Mouse (Mus musculus): ENCODE results near the gene Cdpf1. TPM values are rescaled to one million over a fixed set of nuclear protein-coding genes. Genes with fewer than 3 reads are reported as not detected.

Cdpf1 gene
- polyA plus RNA-seq, 1 experiment from 2014 or later: 46.1 TPM

GRCm38 (mm10) chr15:85831954-85832590 is 20.6 kb upstream of the Cdpf1 start, which contains the start of gene Ttc38:
Ttc38 (plus strand) TSS chr15:85832306.
- Histone ChIP-seq H3K4me1 (peaks cover 11% of the 10 kb centered on the region), H3K36me3 (0 out of 2 replicates have a peak, but pooled peaks cover 3% of the 10 kb centered on the region), H3K9me3 (no peaks in the 10 kb centered on the region), H3K4me3 (peak within 1 kb of the TSS; percentile 73), H3K27ac (replicated peaks) (no peak within 1 kb of the TSS; the same call in 1 of the 2 replicates), H3K9ac (peak within 1 kb of the TSS; percentile 82), H3K4me2 (peak within 1 kb of the TSS; percentile 82), H3K27me3 (replicated peaks) (no peaks in the 10 kb centered on the region; the same call in 1 of the 2 replicates)
- peak; percentile 73 for ATAC-seq (ENCODE audit: extremely low read depth, insufficient number of reproducible peaks, low FRiP score, low TSS enrichment)
- WGBS: 1% methylated on average over 27 of the region's 27 CpGs

GRCm38 (mm10) chr15:85829470-85829869 is 18.0 kb upstream of the Cdpf1 start:
- 68% methylated on average over 5 of the region's 5 CpGs for WGBS
- no peaks in the 10 kb centered on the region for H3K9me3 ChIP-seq
- no peaks in the 10 kb centered on the region for H3K36me3 ChIP-seq
- H3K4me1 ChIP-seq: peaks cover 13% of the 10 kb centered on the region
- no peak for ATAC-seq (ENCODE audit: extremely low read depth, insufficient number of reproducible peaks, low FRiP score, low TSS enrichment)
- H3K4me2 ChIP-seq: no peak overlapping the region
- no peak overlapping the region for H3K27ac ChIP-seq (replicated peaks)
- no peak overlapping the region for H3K4me3 ChIP-seq
- H3K27me3 ChIP-seq (replicated peaks): no peaks in the 10 kb centered on the region; the same call in 1 of the 2 replicates
- no peak overlapping the region for H3K9ac ChIP-seq

- Histone ChIP-seq H3K9ac (no peak overlapping the region), H3K4me3 (no peak overlapping the region), H3K4me2 (no peak overlapping the region), H3K27ac (replicated peaks) (no peak overlapping the region), H3K9me3 (no peaks in the 10 kb centered on the region), H3K36me3 (no peaks in the 10 kb centered on the region), H3K4me1 (peaks cover 13% of the 10 kb centered on the region), H3K27me3 (replicated peaks) (peaks cover 5% of the 10 kb centered on the region; the same call in 1 of the 2 replicates)
- WGBS: 83% methylated on average over 4 of the region's 4 CpGs
- ATAC-seq (ENCODE audit: extremely low read depth, insufficient number of reproducible peaks, low FRiP score, low TSS enrichment): no peak
Observed at GRCm38 (mm10) chr15:85828071-85828470, 16.6 kb upstream of the Cdpf1 start.

GRCm38 (mm10) chr15:85826676-85827075 is 15.2 kb upstream of the Cdpf1 start:
- Histone ChIP-seq H3K27me3 (replicated peaks) (peaks cover 15% of the 10 kb centered on the region), H3K4me1 (peaks cover 8% of the 10 kb centered on the region), H3K9me3 (no peaks in the 10 kb centered on the region), H3K9ac (no peak overlapping the region), H3K27ac (replicated peaks) (no peak overlapping the region), H3K36me3 (no peaks in the 10 kb centered on the region), H3K4me2 (no peak overlapping the region), H3K4me3 (no peak overlapping the region)
- 39% methylated on average over 5 of the region's 5 CpGs for WGBS
- no peak for ATAC-seq (ENCODE audit: extremely low read depth, insufficient number of reproducible peaks, low FRiP score, low TSS enrichment)

GRCm38 (mm10) chr15:85822011-85822359 is 10.5 kb upstream of the Cdpf1 start:
- peak overlapping the region; percentile 91 for H3K4me2 ChIP-seq
- H3K9ac ChIP-seq: peak overlapping the region; percentile 88
- H3K27me3 ChIP-seq (replicated peaks): peaks cover 47% of the 10 kb centered on the region
- no peak overlapping the region for H3K27ac ChIP-seq (replicated peaks)
- 12% methylated on average over 4 of the region's 4 CpGs for WGBS
- H3K4me3 ChIP-seq: peak overlapping the region; percentile 60
- H3K36me3 ChIP-seq: no peaks in the 10 kb centered on the region
- H3K4me1 ChIP-seq: peaks cover 4% of the 10 kb centered on the region; the same call in 1 of the 2 replicates
- no peak for ATAC-seq (ENCODE audit: extremely low read depth, insufficient number of reproducible peaks, low FRiP score, low TSS enrichment)
- peaks cover 12% of the 10 kb centered on the region for H3K9me3 ChIP-seq

- no peak within 1 kb of the TSS for H3K27ac ChIP-seq (replicated peaks)
Observed at GRCm38 (mm10) chr15:85821203-85822010, 9.9 kb upstream of the Cdpf1 start, which contains the start of gene Pkdrej. Pkdrej (minus strand) TSS chr15:85821734.

GRCm38 (mm10) chr15:85813428-85813827 is 1.9 kb upstream of the Cdpf1 start:
- no peak for ATAC-seq (ENCODE audit: extremely low read depth, insufficient number of reproducible peaks, low FRiP score, low TSS enrichment)
- Histone ChIP-seq H3K27ac (replicated peaks) (no peak overlapping the region), H3K27me3 (replicated peaks) (peaks cover 6% of the 10 kb centered on the region; the same call in 1 of the 2 replicates), H3K9ac (no peak overlapping the region), H3K9me3 (peaks cover 11% of the 10 kb centered on the region), H3K36me3 (no peaks in the 10 kb centered on the region), H3K4me2 (no peak overlapping the region), H3K4me3 (no peak overlapping the region), H3K4me1 (peaks cover 28% of the 10 kb centered on the region)
- 48% methylated on average over 10 of the region's 10 CpGs for WGBS

More at GRCm38 (mm10) chr15:85821203-85822010, 9.9 kb upstream of the Cdpf1 start, which contains the start of gene Pkdrej:
- Histone ChIP-seq H3K27me3 (replicated peaks) (peaks cover 49% of the 10 kb centered on the region), H3K9ac (peak within 1 kb of the TSS; percentile 88), H3K9me3 (peaks cover 12% of the 10 kb centered on the region), H3K4me3 (peak within 1 kb of the TSS; percentile 60), H3K4me2 (peak within 1 kb of the TSS; percentile 91), H3K4me1 (peaks cover 3% of the 10 kb centered on the region; the same call in 1 of the 2 replicates), H3K36me3 (no peaks in the 10 kb centered on the region)
- peak; percentile 51; the same call in 1 of the 2 replicates for ATAC-seq (ENCODE audit: extremely low read depth, insufficient number of reproducible peaks, low FRiP score, low TSS enrichment)
- 2% methylated on average over 55 of the region's 65 CpGs for WGBS

GRCm38 (mm10) chr15:85810806-85811521 is 533 bp downstream of the Cdpf1 start:
- Histone ChIP-seq H3K36me3 (peaks cover 7% of the 10 kb centered on the region; the same call in 1 of the 2 replicates), H3K27me3 (replicated peaks) (0 out of 2 replicates have a peak, but pooled peaks cover 3% of the 10 kb centered on the region), H3K4me2 (peak overlapping the region; percentile 70), H3K4me1 (peaks cover 28% of the 10 kb centered on the region), H3K9ac (peak overlapping the region; percentile 93), H3K9me3 (no peaks in the 10 kb centered on the region), H3K27ac (replicated peaks) (peak overlapping the region; percentile 96), H3K4me3 (peak overlapping the region; percentile 78)
- WGBS: 2% methylated on average over 36 of the region's 36 CpGs
- ATAC-seq (ENCODE audit: extremely low read depth, insufficient number of reproducible peaks, low FRiP score, low TSS enrichment): peak; percentile 77

GRCm38 (mm10) chr15:85810462-85810805 is 1.1 kb downstream of the Cdpf1 start:
- H3K4me3 ChIP-seq: peak overlapping the region; percentile 78
- peak overlapping the region; percentile 93 for H3K9ac ChIP-seq
- peaks cover 7% of the 10 kb centered on the region; the same call in 1 of the 2 replicates for H3K36me3 ChIP-seq
- peak overlapping the region; percentile 70 for H3K4me2 ChIP-seq
- H3K27ac ChIP-seq (replicated peaks): peak overlapping the region; percentile 96
- no peak for ATAC-seq (ENCODE audit: extremely low read depth, insufficient number of reproducible peaks, low FRiP score, low TSS enrichment)
- no peaks in the 10 kb centered on the region for H3K9me3 ChIP-seq
- 0 out of 2 replicates have a peak, but pooled peaks cover 3% of the 10 kb centered on the region for H3K27me3 ChIP-seq (replicated peaks)
- 53% methylated on average over 5 of the region's 5 CpGs for WGBS
- peaks cover 28% of the 10 kb centered on the region for H3K4me1 ChIP-seq

- no peak for ATAC-seq (ENCODE audit: extremely low read depth, insufficient number of reproducible peaks, low FRiP score, low TSS enrichment)
- Histone ChIP-seq H3K4me1 (peaks cover 28% of the 10 kb centered on the region), H3K27ac (replicated peaks) (no peak overlapping the region), H3K36me3 (peaks cover 7% of the 10 kb centered on the region; the same call in 1 of the 2 replicates), H3K4me3 (no peak overlapping the region), H3K9ac (no peak overlapping the region), H3K4me2 (no peak overlapping the region), H3K9me3 (no peaks in the 10 kb centered on the region), H3K27me3 (replicated peaks) (no peaks in the 10 kb centered on the region)
- WGBS: 79% methylated on average over 12 of the region's 12 CpGs
Observed at GRCm38 (mm10) chr15:85809091-85809490, 2.4 kb downstream of the Cdpf1 start.

- Histone ChIP-seq H3K4me1 (peaks cover 28% of the 10 kb centered on the region), H3K36me3 (peaks cover 7% of the 10 kb centered on the region; the same call in 1 of the 2 replicates), H3K9me3 (no peaks in the 10 kb centered on the region), H3K4me3 (no peak overlapping the region), H3K27ac (replicated peaks) (no peak overlapping the region), H3K27me3 (replicated peaks) (no peaks in the 10 kb centered on the region), H3K9ac (no peak overlapping the region), H3K4me2 (no peak overlapping the region)
- ATAC-seq (ENCODE audit: extremely low read depth, insufficient number of reproducible peaks, low FRiP score, low TSS enrichment): no peak
- WGBS: 58% methylated on average over 8 of the region's 8 CpGs
Observed at GRCm38 (mm10) chr15:85808434-85808833, 3.1 kb downstream of the Cdpf1 start.

Measured in heart, embryonic 13.5 days (tissue).